Mouse (Mus musculus): ENCODE measurements around the gene Egfl8. TPM values are rescaled to one million over a fixed set of nuclear protein-coding genes. Genes with fewer than 3 reads are reported as not detected.

Egfl8 gene
- polyA plus RNA-seq, 1 experiment = 7.2 TPM

DNA sequence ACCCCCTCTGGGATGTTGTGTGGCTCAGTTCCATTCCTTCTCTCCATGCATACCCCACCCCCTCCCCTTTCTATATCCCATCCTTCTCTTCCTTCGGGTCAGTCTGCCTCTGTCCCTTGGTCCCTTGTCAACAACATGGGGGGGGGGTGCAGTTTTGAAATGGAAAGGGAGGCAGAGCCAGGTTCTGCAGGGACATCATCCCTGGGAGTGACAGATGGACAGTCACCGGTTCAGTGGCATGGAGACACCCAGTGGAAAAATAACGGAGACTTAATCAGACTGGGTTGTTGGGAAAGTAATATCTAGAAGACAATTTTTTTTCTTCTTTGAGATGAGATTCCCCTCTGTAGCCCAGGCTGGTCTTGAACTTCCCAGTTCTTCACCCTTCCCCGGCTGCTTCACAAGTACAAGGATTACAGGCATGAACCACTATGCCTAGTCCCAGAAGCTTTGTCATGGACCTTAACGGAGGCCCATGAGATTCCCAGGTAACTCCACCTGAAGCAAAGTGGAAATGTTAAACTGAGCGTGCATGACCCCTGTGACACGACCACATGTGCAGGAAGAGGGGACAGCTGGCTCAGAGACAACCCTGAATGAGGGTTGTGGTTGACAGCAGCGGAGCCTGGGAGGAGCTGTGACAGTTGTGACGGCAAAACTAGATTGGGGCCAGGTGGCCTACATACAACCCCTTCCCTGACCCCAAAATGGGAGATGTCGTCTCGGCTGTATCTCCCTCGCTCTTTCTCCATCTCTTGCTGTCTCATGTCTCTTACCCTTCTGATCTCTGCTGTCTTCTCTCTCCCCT lies 14.2 kb upstream of the Egfl8 start:
- no peak for TF ChIP-seq CTCF (IDR thresholded peaks at IDR 0.05; ENCODE audit: control insufficient read depth, insufficient read depth, low read length)
- no peak for TF ChIP-seq POLR2A (IDR thresholded peaks at IDR 0.05; ENCODE audit: borderline replicate concordance, control insufficient read depth, low read depth, low read length)
- H3K27ac ChIP-seq (ENCODE audit: control insufficient read depth, insufficient read depth, low read depth, low read length, poor library complexity) = no peak overlapping the region
- 18% methylated on average over 12 of the region's 12 CpGs for WGBS
- H3K4me1 ChIP-seq (ENCODE audit: control insufficient read depth, insufficient read depth, low read length) = peaks cover 1% of the 10 kb centered on the region; the same call in 1 of the 2 replicates
- no peak overlapping the region for H3K4me3 ChIP-seq (replicated peaks; ENCODE audit: control insufficient read depth, low read depth, low read length)

GRCm38 (mm10) chr17:34629221-34629751 lies 13.5 kb upstream of the Egfl8 start, which contains the start of gene Prrt1:
Gene Prrt1, plus strand, starts transcription at chr17:34629533.
- no peak for TF ChIP-seq CTCF (IDR thresholded peaks at IDR 0.05; ENCODE audit: control insufficient read depth, insufficient read depth, low read length)
- no peak for TF ChIP-seq POLR2A (IDR thresholded peaks at IDR 0.05; ENCODE audit: borderline replicate concordance, control insufficient read depth, low read depth, low read length)
- no peak within 1 kb of the TSS for H3K27ac ChIP-seq (ENCODE audit: control insufficient read depth, insufficient read depth, low read depth, low read length, poor library complexity)
- H3K4me3 ChIP-seq (replicated peaks; ENCODE audit: control insufficient read depth, low read depth, low read length) = no peak within 1 kb of the TSS
- H3K4me1 ChIP-seq (ENCODE audit: control insufficient read depth, insufficient read depth, low read length) = peaks cover 1% of the 10 kb centered on the region; the same call in 1 of the 2 replicates
- WGBS = 43% methylated on average over 16 of the region's 16 CpGs

- peaks cover 1% of the 10 kb centered on the region; the same call in 1 of the 2 replicates for H3K4me1 ChIP-seq (ENCODE audit: control insufficient read depth, insufficient read depth, low read length)
- TF ChIP-seq POLR2A (IDR thresholded peaks at IDR 0.05; ENCODE audit: borderline replicate concordance, control insufficient read depth, low read depth, low read length) = no peak
- TF ChIP-seq CTCF (IDR thresholded peaks at IDR 0.05; ENCODE audit: control insufficient read depth, insufficient read depth, low read length) = no peak
- no peak overlapping the region for H3K27ac ChIP-seq (ENCODE audit: control insufficient read depth, insufficient read depth, low read depth, low read length, poor library complexity)
- no peak overlapping the region for H3K4me3 ChIP-seq (replicated peaks; ENCODE audit: control insufficient read depth, low read depth, low read length)
- WGBS = 67% methylated on average over 5 of the region's 5 CpGs
These were observed 12.8 kb upstream of the Egfl8 start for GRCm38 (mm10) chr17:34628644-34628967.

- H3K27ac ChIP-seq (ENCODE audit: control insufficient read depth, insufficient read depth, low read depth, low read length, poor library complexity) = peak within 1 kb of the TSS; percentile 66
- no peaks in the 10 kb centered on the region; the same call in 1 of the 2 replicates for H3K4me1 ChIP-seq (ENCODE audit: control insufficient read depth, insufficient read depth, low read length)
- WGBS = 4% methylated on average over 29 of the region's 29 CpGs
- TF ChIP-seq CTCF (IDR thresholded peaks at IDR 0.05; ENCODE audit: control insufficient read depth, insufficient read depth, low read length) = no peak
- no peak for TF ChIP-seq POLR2A (IDR thresholded peaks at IDR 0.05; ENCODE audit: borderline replicate concordance, control insufficient read depth, low read depth, low read length)
- peak within 1 kb of the TSS; percentile 63 for H3K4me3 ChIP-seq (replicated peaks; ENCODE audit: control insufficient read depth, low read depth, low read length)
These were observed 12.3 kb upstream of the Egfl8 start, which contains the start of gene Ppt2 for GRCm38 (mm10) chr17:34627943-34628643. Gene Ppt2, minus strand, starts transcription at chr17:34628510.

DNA sequence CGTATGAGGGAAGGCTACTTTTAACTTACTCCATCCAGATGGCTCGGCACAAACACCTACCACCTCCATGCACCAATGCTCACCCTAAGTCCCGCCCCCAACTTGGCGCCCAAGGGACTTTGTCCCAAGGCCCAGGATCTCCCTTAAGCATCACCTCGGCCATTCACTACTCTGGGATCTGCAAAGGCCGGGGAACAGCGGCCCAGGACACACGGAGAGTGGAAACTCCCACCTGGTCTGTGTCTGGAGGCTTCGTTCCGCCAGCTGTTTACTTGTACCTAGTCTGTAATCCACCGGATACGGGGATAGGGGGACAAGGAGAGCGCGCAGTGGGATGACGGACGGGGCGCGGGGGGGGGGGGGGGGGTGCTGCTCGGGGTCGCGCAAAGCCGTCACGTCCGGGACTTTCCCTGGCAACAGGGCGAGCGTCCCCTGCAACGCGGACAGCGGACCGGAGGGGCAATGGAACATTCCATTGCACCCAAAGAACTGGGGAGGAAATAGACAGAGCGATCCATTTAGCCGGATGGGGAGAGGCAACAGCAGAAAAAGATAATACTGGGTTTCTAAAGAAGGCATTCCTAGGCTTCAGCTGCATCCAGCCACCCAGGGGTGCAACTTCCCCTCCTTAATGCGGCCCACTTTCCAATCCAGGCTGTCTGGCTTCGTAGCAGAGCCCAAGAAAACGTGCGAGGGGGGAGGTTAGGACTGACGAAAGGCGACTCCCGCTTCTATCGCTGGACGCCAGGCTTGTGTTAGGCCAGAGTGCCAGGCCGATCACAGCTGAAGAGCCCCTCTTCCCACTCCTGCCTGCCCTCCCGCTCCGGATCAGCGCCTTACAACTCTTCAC lies 11.5 kb upstream of the Egfl8 start:
- H3K4me1 ChIP-seq (ENCODE audit: control insufficient read depth, insufficient read depth, low read length) = no peaks in the 10 kb centered on the region; the same call in 1 of the 2 replicates
- no peak for TF ChIP-seq CTCF (IDR thresholded peaks at IDR 0.05; ENCODE audit: control insufficient read depth, insufficient read depth, low read length)
- peak; percentile 18; the same call in 1 of the 2 replicates for TF ChIP-seq POLR2A (IDR thresholded peaks at IDR 0.05; ENCODE audit: borderline replicate concordance, control insufficient read depth, low read depth, low read length)
- H3K27ac ChIP-seq (ENCODE audit: control insufficient read depth, insufficient read depth, low read depth, low read length, poor library complexity) = peak overlapping the region; percentile 66
- H3K4me3 ChIP-seq (replicated peaks; ENCODE audit: control insufficient read depth, low read depth, low read length) = peak overlapping the region; percentile 63
- WGBS = under 1% methylated on average over 45 of the region's 45 CpGs

DNA sequence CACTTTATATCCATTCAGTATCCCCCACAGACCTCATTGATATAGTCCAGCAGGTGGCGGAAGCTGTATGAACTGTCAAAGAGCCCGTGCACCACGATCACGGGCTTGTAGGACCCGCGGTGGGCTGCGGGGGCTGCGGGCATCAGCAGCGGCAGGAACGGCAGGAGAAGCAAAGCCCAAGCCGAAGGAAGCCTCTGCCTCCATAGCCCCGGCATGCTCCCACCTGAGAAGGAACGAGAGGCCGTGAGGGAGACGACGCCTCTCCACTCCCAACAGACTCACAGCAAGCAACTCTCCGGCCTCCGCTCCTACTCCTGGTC lies 11.0 kb upstream of the Egfl8 start:
- peak overlapping the region; percentile 55 for H3K27ac ChIP-seq (ENCODE audit: control insufficient read depth, insufficient read depth, low read depth, low read length, poor library complexity)
- H3K4me1 ChIP-seq (ENCODE audit: control insufficient read depth, insufficient read depth, low read length) = no peaks in the 10 kb centered on the region; the same call in 1 of the 2 replicates
- peak overlapping the region; percentile 63 for H3K4me3 ChIP-seq (replicated peaks; ENCODE audit: control insufficient read depth, low read depth, low read length)
- under 1% methylated on average over 18 of the region's 18 CpGs for WGBS
- peak; percentile 40; the same call in 1 of the 2 replicates for TF ChIP-seq CTCF (IDR thresholded peaks at IDR 0.05; ENCODE audit: control insufficient read depth, insufficient read depth, low read length)
- no peak for TF ChIP-seq POLR2A (IDR thresholded peaks at IDR 0.05; ENCODE audit: borderline replicate concordance, control insufficient read depth, low read depth, low read length)

DNA sequence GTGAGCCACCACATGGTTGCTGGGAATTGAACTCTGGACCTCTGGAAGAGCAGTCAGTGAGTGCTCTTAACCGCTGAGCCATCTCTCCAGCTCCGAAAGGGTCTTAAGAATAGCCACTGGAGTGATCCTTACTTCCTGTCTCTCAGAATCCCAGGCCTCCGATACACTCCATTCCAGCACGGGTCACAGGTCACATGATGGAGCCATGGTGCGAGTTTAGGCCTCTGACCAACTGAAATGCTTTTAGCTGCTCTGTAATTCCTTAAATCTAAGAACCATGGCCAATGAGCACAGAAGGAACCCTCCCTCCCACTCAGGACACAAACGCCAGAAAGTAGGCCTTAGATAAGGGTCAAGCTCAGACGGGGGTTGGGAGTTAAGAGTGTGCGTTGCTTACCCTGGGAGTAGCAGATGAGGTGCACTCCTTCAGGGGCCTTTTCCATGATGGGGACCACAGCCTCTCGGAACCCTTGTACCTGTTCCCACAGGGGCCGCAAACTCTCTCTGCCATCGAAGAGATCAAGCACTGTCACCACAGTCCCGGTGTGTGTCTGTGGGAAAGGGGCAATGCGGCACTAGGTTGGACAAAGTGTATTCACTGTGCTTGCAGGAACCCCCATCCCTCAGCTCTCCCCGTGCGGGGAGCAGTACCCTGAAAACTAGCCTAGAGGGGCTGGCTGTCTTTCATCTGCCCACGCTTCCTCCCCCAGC lies 10.4 kb upstream of the Egfl8 start:
- no peak for TF ChIP-seq POLR2A (IDR thresholded peaks at IDR 0.05; ENCODE audit: borderline replicate concordance, control insufficient read depth, low read depth, low read length)
- no peak for TF ChIP-seq CTCF (IDR thresholded peaks at IDR 0.05; ENCODE audit: control insufficient read depth, insufficient read depth, low read length)
- no peaks in the 10 kb centered on the region; the same call in 1 of the 2 replicates for H3K4me1 ChIP-seq (ENCODE audit: control insufficient read depth, insufficient read depth, low read length)
- H3K4me3 ChIP-seq (replicated peaks; ENCODE audit: control insufficient read depth, low read depth, low read length) = peak overlapping the region; percentile 63
- peak overlapping the region; percentile 55; the same call in 1 of the 2 replicates for H3K27ac ChIP-seq (ENCODE audit: control insufficient read depth, insufficient read depth, low read depth, low read length, poor library complexity)
- 63% methylated on average over 16 of the region's 16 CpGs for WGBS

Data from bone marrow, adult 2 months (tissue).